Mouse (Mus musculus) central nervous system, embryonic 18 days (tissue): Measurements from ENCODE around the gene Col6a3. TPM values are rescaled to one million over a fixed set of nuclear protein-coding genes. Genes with fewer than 3 reads are reported as not detected.

Experiments
- polyA plus RNA-seq: library from polyadenylated mRNA; depleted of rRNA; stranded (reverse); fragments of >200 nt; gene quantifications from 2 replicates; pipeline ENCODE4 v1.2.3, GENCODE M21; 2012; rRNA removed

The Col6a3 gene
- 15.2 and 30.2 TPM in 2 replicates for polyA plus RNA-seq

GRCm38 (mm10) chr1:90843836-90844235, at the start of gene Col6a3:
Gene Col6a3 (minus strand): TSS chr1:90843971.

Other genes with a start within 250 kb of the Col6a3 start
- gene Cops8, start 241.0 kb downstream of the Col6a3 start, polyA plus RNA-seq, result 124 and 128 TPM in 2 replicates
- gene Mlph, start 71.1 kb upstream of the Col6a3 start, polyA plus RNA-seq, result 0.23 and 1.00 TPM in 2 replicates
- gene Prlh, start 109.1 kb upstream of the Col6a3 start, polyA plus RNA-seq, result not detected in 2 replicates
- gene Rab17, start 125.7 kb upstream of the Col6a3 start, polyA plus RNA-seq, result 0.17 and 0.80 TPM in 2 replicates
- gene Lrrfip1, start 154.8 kb upstream of the Col6a3 start, polyA plus RNA-seq, result 56.5 and 59.3 TPM in 2 replicates